Mouse (Mus musculus) limb, embryonic 15.5 days (tissue): ENCODE results near the gene Nos1ap. TPM values are rescaled to one million over a fixed set of nuclear protein-coding genes. Genes with fewer than 3 reads are reported as not detected.

ENCODE experiments used
- ATAC-seq: fragments of 200-750 bp; cut with Nextera tagmentation; 2 replicates; pipeline ENCODE4 v1.8.0; 2017; ENCODE audit warnings: low read depth, moderate TSS enrichment; ENCODE audit not compliant: insufficient number of reproducible peaks, low FRiP score, low TSS enrichment
- H3K27ac ChIP-seq: fragments of 300-500 bp; sonication (generic); 2 replicates; pipeline ENCODE4 v1.5.1; 2015; ENCODE audit warnings: moderate library complexity, mild to moderate bottlenecking, inconsistent platforms
- H3K27me3 ChIP-seq: fragments of 300-500 bp; sonication (generic); 2 replicates; pipeline ENCODE4 v1.6.1; 2015; ENCODE audit warnings: inconsistent platforms
- H3K36me3 ChIP-seq: fragments of 300-500 bp; sonication (generic); 2 replicates; pipeline ENCODE4 v1.6.1; 2015; ENCODE audit warnings: inconsistent platforms
- H3K4me1 ChIP-seq: fragments of 300-500 bp; sonication (generic); 2 replicates; pipeline ENCODE4 v1.6.1; 2015; ENCODE audit warnings: inconsistent platforms
- H3K4me2 ChIP-seq: fragments of 300-500 bp; sonication (generic); 2 replicates; pipeline ENCODE4 v1.6.1; 2015; ENCODE audit warnings: mild to moderate bottlenecking, inconsistent platforms
- H3K4me3 ChIP-seq: fragments of 300-500 bp; sonication (generic); 2 replicates; pipeline ENCODE4 v1.5.1; 2015; ENCODE audit warnings: mild to moderate bottlenecking, inconsistent platforms
- H3K9ac ChIP-seq: fragments of 300-500 bp; sonication (generic); 2 replicates; pipeline ENCODE4 v1.6.1; 2015; ENCODE audit warnings: inconsistent platforms
- H3K9me3 ChIP-seq: fragments of 300-500 bp; sonication (generic); 2 replicates; pipeline ENCODE4 v1.6.1; 2016; ENCODE audit warnings: inconsistent platforms
- WGBS: fragments of 180-500 bp; shearing (Covaris S2); methylation state at CpG from one replicate; pipeline ENCODE4 v1.1.7; 2015; 5-methylcytosine and 5-hydroxymethylcytosine counted together
- polyA plus RNA-seq: library from polyadenylated mRNA; unstranded; fragments of >200 nt; fragmentation: Nextera tagmentation; extraction: Ambion mirVana; gene quantifications from 2 replicates; pipeline ENCODE4 v1.2.1, GENCODE M21; 2015

Nos1ap gene
- polyA plus RNA-seq, result 8.0 and 10.1 TPM in 2 replicates

DNA sequence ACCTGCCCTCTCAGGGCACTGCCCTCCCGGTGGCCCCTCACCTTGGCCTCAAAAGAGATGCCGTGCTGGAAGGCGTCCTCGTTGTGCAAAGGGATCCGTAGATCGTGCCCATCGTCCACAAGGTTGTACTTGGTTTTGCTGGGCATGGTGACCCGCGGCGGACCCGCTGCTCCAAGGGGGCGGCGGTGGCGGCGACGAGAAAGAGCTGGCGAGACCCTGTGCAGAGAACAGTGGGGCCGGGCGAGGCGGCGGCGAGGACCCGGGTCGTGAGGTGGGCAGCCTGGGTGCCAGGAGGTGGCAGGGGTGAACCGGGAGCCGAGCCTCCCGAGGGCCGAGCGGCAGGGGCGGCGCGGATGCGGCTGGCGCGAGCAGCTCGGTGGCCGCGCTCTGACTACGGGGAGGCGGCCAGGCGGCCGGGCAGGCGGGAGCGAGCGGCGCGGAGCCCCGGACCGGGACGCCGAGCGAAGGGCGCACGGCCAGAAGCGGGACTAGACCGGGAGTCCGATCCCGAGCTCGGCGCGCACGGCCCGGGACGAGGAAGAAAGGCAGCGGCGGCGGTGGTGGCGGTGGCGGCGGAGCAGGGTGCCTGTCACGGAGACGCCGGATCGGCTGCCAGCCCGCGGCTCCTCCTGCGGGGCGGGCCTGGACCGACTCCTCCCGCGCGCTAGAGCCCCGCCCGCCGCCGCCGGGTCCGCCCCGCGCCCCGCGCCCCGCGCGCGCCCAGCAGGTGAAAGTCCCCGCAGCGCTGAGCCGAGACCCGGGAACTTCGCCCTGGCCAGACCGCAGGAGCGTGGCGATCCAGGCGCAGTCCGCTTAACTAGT, at the start of gene Nos1ap:
Gene Nos1ap, minus strand, starts transcription at position 643 of the 822 bp plus-strand sequence.
- under 1% methylated on average over 76 of the region's 106 CpGs for WGBS
- peak within 1 kb of the TSS; percentile 83 for H3K4me3 ChIP-seq
- H3K4me1 ChIP-seq, result peaks cover 14% of the 10 kb centered on the region
- peak within 1 kb of the TSS; percentile 82 for H3K9ac ChIP-seq
- H3K9me3 ChIP-seq, result no peaks in the 10 kb centered on the region
- H3K4me2 ChIP-seq, result peak within 1 kb of the TSS; percentile 97
- peak; percentile 79 for ATAC-seq
- peak within 1 kb of the TSS; percentile 33; the same call in 1 of the 2 replicates for H3K27ac ChIP-seq
- no peaks in the 10 kb centered on the region for H3K36me3 ChIP-seq
- H3K27me3 ChIP-seq, result no peaks in the 10 kb centered on the region

- peak overlapping the region; percentile 69 for H3K27ac ChIP-seq
- 60% methylated on average over 7 of the region's 7 CpGs for whole genome bisulfite sequencing
- no peaks in the 10 kb centered on the region for H3K27me3 ChIP-seq
These were observed 49.3 kb upstream of the Nos1ap start for GRCm38 (mm10) chr1:170638941-170639340.

GRCm38 (mm10) chr1:170632856-170633255, 43.2 kb upstream of the Nos1ap start:
- WGBS, result 74% methylated on average over 4 of the region's 4 CpGs
- H3K27ac ChIP-seq, result no peak overlapping the region
- H3K9me3 ChIP-seq, result no peaks in the 10 kb centered on the region
- no peaks in the 10 kb centered on the region for H3K36me3 ChIP-seq
- ATAC-seq, result no peak
- no peak overlapping the region for H3K9ac ChIP-seq
- H3K4me3 ChIP-seq, result no peak overlapping the region
- H3K27me3 ChIP-seq, result no peaks in the 10 kb centered on the region
- no peaks in the 10 kb centered on the region for H3K4me1 ChIP-seq
- no peak overlapping the region for H3K4me2 ChIP-seq

More at GRCm38 (mm10) chr1:170638941-170639340, 49.3 kb upstream of the Nos1ap start:
- ATAC-seq, result 0 out of 2 replicates have a peak, but pooled peaks have one; percentile 30
- no peak overlapping the region for H3K4me2 ChIP-seq
- H3K36me3 ChIP-seq, result no peaks in the 10 kb centered on the region
- peaks cover 14% of the 10 kb centered on the region; the same call in 1 of the 2 replicates for H3K4me1 ChIP-seq
- H3K4me3 ChIP-seq, result no peak overlapping the region
- no peak overlapping the region for H3K9ac ChIP-seq
- H3K9me3 ChIP-seq, result no peaks in the 10 kb centered on the region

DNA sequence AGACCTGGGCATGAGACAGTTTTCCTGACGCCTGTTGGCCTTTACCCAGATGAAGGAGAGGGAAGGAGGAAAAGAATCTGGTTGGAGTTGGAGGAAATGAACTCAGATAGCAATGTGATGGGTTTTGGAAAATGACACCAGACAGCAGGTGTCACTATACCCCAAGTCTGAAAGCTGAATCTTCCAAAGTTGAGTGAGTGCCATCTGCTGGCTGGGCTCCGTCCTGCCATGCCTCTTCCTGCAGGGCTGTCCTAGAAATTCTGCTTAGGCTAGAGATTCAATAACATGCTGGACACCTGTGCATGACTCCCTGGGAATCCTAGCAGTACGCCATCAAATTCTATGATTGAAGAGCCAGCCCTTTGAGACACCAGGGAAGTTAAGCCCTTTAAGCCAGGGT, 42.7 kb upstream of the Nos1ap start:
- H3K9me3 ChIP-seq, result no peaks in the 10 kb centered on the region
- ATAC-seq, result no peak
- no peaks in the 10 kb centered on the region for H3K4me1 ChIP-seq
- no peak overlapping the region for H3K4me2 ChIP-seq
- H3K27me3 ChIP-seq, result no peaks in the 10 kb centered on the region
- WGBS, result 26% methylated on average over 3 of the region's 3 CpGs
- no peak overlapping the region for H3K27ac ChIP-seq
- no peak overlapping the region for H3K4me3 ChIP-seq
- no peaks in the 10 kb centered on the region for H3K36me3 ChIP-seq
- no peak overlapping the region for H3K9ac ChIP-seq

DNA sequence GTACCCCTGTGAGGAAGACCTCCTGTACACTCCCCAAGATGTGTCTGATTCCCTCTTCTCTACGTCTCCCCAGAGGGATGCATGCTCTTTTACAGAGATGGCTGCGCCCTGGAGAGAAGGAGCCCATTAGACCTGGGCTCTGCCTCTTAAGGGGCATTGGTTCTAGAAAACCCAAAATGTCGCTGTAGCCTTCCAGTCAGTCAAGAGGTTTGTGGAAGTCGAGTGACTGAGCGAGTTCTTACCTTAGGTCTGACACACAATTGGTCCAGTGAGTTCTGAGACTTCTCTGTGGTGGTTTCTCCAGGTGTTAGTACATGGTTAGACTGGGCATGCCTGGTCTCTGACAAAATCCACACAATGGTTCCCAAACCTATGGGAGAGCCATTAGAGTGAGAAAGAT, 41.9 kb upstream of the Nos1ap start:
- 91% methylated on average over 5 of the region's 5 CpGs for WGBS
- Histone ChIP-seq H3K36me3 (no peaks in the 10 kb centered on the region), H3K27me3 (no peaks in the 10 kb centered on the region), H3K4me1 (no peaks in the 10 kb centered on the region), H3K27ac (no peak overlapping the region), H3K9ac (no peak overlapping the region), H3K4me3 (no peak overlapping the region), H3K9me3 (no peaks in the 10 kb centered on the region), H3K4me2 (no peak overlapping the region)
- no peak for ATAC-seq

DNA sequence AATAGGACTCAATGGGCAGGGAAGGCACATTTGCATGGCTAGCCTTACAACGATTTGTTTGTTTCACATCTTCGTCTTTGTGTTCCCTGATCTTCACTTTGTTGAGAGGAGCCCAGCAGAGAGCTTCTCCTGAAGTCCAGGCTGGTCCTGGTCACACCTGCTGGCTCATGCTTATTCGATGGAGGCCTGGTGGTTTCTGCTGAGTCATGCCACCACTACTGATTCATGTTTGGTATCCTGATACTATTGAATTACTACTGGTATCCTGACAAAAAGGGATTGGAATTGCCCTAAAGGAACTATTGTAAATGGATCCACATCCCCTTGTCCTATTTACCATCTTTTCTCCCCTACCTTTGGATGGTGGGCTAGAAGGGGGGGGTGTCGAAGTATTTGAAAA, 40.8 kb upstream of the Nos1ap start:
- Histone ChIP-seq H3K4me1 (no peaks in the 10 kb centered on the region), H3K4me2 (no peak overlapping the region), H3K9ac (no peak overlapping the region), H3K36me3 (no peaks in the 10 kb centered on the region), H3K27me3 (no peaks in the 10 kb centered on the region), H3K4me3 (no peak overlapping the region), H3K27ac (no peak overlapping the region), H3K9me3 (no peaks in the 10 kb centered on the region)
- ATAC-seq, result no peak
- 85% methylated on average over 4 of the region's 4 CpGs for WGBS

DNA sequence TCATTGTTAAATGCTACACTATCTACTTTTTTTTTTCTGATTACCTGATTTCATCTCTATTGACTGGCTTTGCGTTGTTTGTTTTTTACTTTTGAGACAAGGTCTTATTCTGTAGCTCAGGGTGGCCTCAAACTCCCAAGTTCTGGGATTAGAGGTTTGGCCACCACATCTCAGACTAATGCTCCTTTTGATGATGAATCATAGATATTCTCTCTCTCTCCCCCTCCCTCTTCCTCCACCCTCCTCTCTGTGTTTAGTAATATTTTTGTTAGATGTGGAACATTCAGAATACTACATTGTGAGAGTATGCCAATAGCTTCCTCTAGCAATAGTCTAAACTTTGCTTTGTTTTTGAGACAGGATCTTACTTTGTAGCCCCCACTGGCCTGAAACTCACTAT, 33.8 kb upstream of the Nos1ap start:
- Histone ChIP-seq H3K27ac (no peak overlapping the region), H3K27me3 (no peaks in the 10 kb centered on the region), H3K4me1 (no peaks in the 10 kb centered on the region), H3K9ac (no peak overlapping the region), H3K9me3 (no peaks in the 10 kb centered on the region), H3K4me3 (no peak overlapping the region), H3K4me2 (no peak overlapping the region), H3K36me3 (no peaks in the 10 kb centered on the region)
- no peak for ATAC-seq
- WGBS, result 92% methylated on average over 1 of the region's 1 CpGs

GRCm38 (mm10) chr1:170622934-170623333, 33.3 kb upstream of the Nos1ap start:
- no peak overlapping the region for H3K4me3 ChIP-seq
- no peaks in the 10 kb centered on the region for H3K4me1 ChIP-seq
- no peak overlapping the region for H3K27ac ChIP-seq
- 48% methylated on average over 5 of the region's 5 CpGs for WGBS
- H3K9me3 ChIP-seq, result no peaks in the 10 kb centered on the region
- no peak overlapping the region for H3K4me2 ChIP-seq
- no peaks in the 10 kb centered on the region for H3K36me3 ChIP-seq
- ATAC-seq, result no peak
- H3K27me3 ChIP-seq, result no peaks in the 10 kb centered on the region
- no peak overlapping the region for H3K9ac ChIP-seq

- H3K27ac ChIP-seq, result no peak overlapping the region
- no peak overlapping the region for H3K9ac ChIP-seq
- H3K4me3 ChIP-seq, result no peak overlapping the region
- no peak overlapping the region for H3K4me2 ChIP-seq
- ATAC-seq, result no peak
- no peaks in the 10 kb centered on the region for H3K36me3 ChIP-seq
- WGBS, result 79% methylated on average over 2 of the region's 2 CpGs
- no peaks in the 10 kb centered on the region for H3K4me1 ChIP-seq
- no peaks in the 10 kb centered on the region for H3K27me3 ChIP-seq
- H3K9me3 ChIP-seq, result no peaks in the 10 kb centered on the region
These were observed 30.2 kb upstream of the Nos1ap start for GRCm38 (mm10) chr1:170619686-170620374.

GRCm38 (mm10) chr1:170612968-170613872, 23.6 kb upstream of the Nos1ap start:
- Histone ChIP-seq H3K9me3 (no peaks in the 10 kb centered on the region), H3K4me1 (no peaks in the 10 kb centered on the region), H3K27me3 (no peaks in the 10 kb centered on the region), H3K4me2 (no peak overlapping the region), H3K36me3 (no peaks in the 10 kb centered on the region), H3K9ac (no peak overlapping the region), H3K27ac (no peak overlapping the region), H3K4me3 (no peak overlapping the region)
- WGBS, result 55% methylated on average over 18 of the region's 18 CpGs
- peak; percentile 77; the same call in 1 of the 2 replicates for ATAC-seq

- WGBS, result 87% methylated on average over 3 of the region's 3 CpGs
- Histone ChIP-seq H3K4me2 (no peak overlapping the region), H3K27me3 (no peaks in the 10 kb centered on the region), H3K36me3 (no peaks in the 10 kb centered on the region), H3K4me1 (no peaks in the 10 kb centered on the region), H3K4me3 (no peak overlapping the region), H3K9me3 (no peaks in the 10 kb centered on the region), H3K27ac (no peak overlapping the region), H3K9ac (no peak overlapping the region)
- ATAC-seq, result no peak
These were observed 22.0 kb upstream of the Nos1ap start for GRCm38 (mm10) chr1:170611631-170612030.
